Mouse (Mus musculus) kidney, postnatal 14 days (tissue): ENCODE results near the gene Atrip.
A peak's percentile ranks its signal among the peaks of the same experiment; 100 is the strongest.

Source experiments
- DNase-seq: peaks from one replicate; pipeline ENCODE4 v3.0.0; 2022; ENCODE audit warnings: mixed read lengths

Atrip gene

GRCm38 (mm10) chr9:109073661-109074573 is at the start of gene Atrip:
TSS of gene Atrip (minus strand) at chr9:109074124.
- DNase-seq: peak; percentile 94

DNA sequence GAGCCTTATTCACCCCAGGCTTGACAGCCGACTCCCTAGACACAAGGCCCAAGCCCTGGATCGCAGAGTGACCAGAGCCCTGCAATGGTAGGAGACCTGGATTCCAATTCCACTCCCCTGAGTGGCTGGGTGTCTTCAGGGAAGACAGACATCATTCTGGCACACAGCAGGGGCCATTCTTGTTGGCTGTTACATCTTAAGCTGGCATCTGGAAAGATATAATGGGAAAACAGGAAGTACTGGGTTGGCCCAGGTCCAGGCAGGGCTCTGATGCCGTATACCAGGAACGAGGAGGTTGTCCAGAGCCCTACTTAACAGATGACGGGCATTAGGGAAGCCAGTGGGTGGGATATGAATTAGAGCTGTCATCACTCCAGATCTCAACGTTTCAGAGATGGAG is 49.3 kb upstream of the Atrip start:
- peak; percentile 20 for DNase-seq

DNA sequence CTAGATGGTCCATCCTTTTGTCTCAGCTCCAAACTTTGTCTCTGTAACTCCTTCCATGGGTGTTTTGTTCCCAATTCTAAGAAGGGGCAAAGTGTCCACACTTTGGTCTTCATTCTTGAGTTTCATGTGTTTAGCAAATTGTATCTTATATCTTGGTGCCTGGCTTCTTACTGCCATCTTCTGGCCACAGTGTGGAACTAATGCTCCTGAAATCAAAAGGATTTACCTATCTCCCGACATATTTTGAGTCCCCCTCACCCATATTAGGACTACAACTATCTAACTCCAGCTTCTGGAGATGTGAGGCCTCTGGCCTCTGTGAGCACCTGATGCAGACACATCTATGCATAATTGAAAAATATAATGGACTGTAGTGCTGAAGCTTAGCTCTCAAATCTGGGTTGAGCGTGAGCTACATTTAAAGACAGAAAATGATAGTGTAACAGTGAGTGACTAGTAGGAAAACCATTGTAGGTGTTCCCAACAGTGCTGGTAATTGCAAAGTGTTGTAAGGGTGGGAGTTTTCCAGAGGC is 48.7 kb upstream of the Atrip start:
- DNase-seq: peak; percentile 45

GRCm38 (mm10) chr9:109120956-109121355 is 47.0 kb upstream of the Atrip start:
- peak; percentile 0 for DNase-seq

DNA sequence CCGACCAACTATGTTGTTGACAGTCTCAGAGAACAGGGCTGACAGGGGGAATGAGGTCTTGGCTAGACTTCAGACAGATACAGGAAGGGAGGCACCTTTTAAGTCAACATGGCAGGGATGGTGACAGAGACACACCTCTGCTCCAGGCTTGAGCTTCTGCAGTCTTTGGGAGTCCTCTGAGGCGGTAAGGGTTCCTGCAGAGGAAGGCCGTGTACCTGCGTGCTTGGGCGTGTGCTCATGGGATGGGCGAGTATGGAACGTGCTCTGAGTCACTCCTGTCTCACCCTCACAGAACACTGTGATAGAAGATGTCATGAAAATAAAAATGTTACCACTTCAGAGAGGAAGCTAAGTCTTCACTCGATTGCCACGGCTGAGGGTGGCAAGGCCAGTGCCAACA is 45.6 kb upstream of the Atrip start:
- DNase-seq: peak; percentile 0

GRCm38 (mm10) chr9:109118106-109118505 is 44.2 kb upstream of the Atrip start:
- peak; percentile 36 for DNase-seq

- no peak for DNase-seq
Observed at GRCm38 (mm10) chr9:109116205-109116604, 42.3 kb upstream of the Atrip start.

DNA sequence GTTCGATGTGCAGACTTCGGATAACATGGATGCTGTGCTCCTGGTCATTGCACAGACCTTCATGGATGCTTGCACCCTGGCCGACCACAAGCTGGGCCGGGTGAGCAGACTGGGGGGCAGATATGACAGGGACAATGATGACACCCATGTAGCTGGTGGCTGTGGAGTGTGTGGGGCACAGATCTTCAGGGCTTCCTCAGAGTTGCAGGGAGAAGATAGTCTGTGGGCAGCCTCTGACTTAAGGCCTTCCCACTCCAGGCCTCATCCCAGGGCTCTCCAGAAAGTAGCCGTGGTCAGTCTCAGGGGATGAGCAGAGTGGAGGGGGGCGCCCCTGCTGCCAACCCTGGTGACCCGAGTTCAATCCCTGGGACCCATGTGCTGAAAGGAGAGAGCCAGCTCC is 40.9 kb upstream of the Atrip start:
- no peak for DNase-seq

DNA sequence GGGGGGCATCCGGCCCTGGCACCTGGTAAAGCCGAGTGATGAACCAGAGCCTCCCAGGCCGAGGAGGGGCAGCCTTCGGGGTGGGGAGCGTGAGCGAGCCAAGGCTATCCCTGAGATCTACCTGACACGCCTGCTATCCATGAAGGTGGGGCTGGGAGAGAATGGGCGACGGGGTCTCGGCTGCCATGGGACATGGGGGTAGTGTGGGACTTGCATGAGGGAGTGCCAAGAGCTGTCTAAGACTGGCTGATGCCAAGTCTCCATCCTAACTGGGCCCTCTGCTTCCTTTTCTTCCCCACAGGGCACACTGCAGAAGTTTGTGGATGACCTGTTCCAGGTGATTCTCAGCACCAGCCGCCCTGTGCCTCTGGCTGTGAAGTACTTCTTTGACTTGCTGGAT is 40.4 kb upstream of the Atrip start:
- no peak for DNase-seq

- no peak for DNase-seq
Observed at GRCm38 (mm10) chr9:109113331-109113730, 39.4 kb upstream of the Atrip start.

- no peak for DNase-seq
Observed at GRCm38 (mm10) chr9:109111591-109111990, 37.7 kb upstream of the Atrip start.

DNA sequence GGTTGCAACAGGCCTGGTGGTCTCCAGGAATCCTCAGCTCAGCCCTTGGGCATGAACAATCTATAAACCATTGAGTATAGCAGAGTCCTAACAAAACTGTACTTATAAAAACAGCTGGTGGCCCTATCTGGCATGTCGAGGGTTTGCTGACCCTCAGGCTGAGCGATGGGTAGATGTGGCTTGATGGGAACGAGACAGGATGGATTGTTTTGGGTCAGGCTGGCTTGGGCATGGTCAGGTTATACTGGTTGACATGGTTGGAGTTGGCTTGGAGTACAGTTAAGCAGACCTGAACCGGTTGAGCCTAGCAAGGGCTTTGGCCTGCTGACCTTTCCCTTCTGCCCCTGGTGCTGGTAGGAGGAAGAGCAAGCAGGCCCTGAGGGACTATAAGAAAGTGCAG is 37.2 kb upstream of the Atrip start:
- DNase-seq: no peak

- DNase-seq: no peak
Observed at GRCm38 (mm10) chr9:109110240-109110639, 36.3 kb upstream of the Atrip start.

DNA sequence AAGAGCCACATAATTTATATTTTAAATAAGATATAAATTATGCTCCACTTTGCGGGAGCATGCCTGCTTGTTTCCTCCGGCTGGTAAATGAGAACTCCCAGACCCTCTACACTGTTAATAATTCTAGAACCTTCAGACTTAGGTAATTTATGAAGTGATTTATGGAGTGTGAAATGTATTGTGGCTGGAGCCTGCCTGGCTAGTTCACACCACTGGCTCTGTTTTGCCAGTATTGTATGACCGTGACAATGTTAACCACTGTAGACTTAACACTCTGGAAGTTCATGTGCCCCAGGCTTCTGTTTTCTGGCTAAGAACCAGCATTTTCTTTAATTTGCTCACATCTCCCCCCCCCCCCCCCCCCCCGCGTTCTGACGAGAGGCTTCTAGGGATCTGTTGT is 33.4 kb upstream of the Atrip start:
- no peak for DNase-seq

DNA sequence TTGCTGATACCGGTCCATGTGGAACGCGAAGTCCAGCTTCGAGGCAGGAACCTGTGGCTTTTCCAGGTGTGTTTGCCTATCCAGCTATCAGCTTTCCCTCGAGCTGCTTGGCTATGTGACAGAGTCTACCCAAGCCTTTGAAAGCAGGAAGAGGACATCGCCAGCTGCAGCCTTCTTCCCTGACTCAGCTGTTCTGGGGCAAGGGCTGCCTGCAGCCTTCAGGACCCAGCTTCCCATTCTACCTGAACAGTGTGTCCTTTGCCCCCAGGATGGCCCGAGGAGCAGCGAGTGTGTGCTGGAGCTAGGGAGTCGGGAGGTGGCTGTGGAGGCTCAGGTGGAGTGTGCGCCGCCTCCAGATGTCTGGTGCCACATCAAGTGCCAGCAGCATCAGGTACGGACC is 31.7 kb upstream of the Atrip start:
- no peak for DNase-seq

- DNase-seq: peak; percentile 43
Observed at GRCm38 (mm10) chr9:109105011-109105410, 31.1 kb upstream of the Atrip start.

DNA sequence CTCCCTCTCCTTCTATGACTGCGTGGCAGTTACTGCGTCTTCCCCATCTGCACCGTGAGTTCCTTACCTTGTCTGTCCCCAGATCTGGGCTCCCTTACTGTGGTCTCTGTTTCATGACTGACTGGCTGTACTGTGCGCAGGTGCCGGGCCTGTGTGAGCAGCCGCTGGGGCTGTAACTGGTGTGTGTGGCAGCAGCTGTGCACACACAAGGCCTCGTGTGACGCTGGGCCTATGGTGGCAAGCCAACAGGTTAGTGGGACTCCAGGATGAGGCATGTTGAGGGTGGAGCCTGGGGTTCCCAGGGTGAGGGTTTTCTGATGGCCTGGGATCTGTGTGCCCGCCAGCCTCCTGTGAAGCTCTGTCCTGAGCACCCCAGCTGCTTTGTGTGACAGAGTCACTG is 30.2 kb upstream of the Atrip start:
- DNase-seq: no peak

DNA sequence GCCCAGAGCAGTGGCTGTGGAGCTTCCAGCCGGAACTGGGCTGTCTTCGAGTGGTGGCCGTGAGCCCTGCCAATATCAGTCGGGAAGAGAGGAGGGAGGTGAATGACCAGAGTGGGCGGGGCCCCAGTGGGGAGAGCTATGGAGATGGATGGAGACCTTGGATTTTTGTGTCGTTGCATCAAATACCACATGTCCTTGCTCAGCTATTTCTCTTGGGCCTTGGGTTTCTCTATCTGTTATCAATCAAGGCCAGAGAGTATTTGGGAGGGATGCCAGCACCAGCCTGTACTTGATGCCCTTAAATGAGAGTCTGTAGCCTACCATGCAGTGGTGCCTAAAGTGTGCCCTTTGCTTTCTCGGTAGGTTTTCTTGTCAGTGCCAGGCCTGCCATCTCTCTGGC is 29.3 kb upstream of the Atrip start:
- DNase-seq: no peak

GRCm38 (mm10) chr9:109102541-109102940 is 28.6 kb upstream of the Atrip start:
- DNase-seq: no peak

DNA sequence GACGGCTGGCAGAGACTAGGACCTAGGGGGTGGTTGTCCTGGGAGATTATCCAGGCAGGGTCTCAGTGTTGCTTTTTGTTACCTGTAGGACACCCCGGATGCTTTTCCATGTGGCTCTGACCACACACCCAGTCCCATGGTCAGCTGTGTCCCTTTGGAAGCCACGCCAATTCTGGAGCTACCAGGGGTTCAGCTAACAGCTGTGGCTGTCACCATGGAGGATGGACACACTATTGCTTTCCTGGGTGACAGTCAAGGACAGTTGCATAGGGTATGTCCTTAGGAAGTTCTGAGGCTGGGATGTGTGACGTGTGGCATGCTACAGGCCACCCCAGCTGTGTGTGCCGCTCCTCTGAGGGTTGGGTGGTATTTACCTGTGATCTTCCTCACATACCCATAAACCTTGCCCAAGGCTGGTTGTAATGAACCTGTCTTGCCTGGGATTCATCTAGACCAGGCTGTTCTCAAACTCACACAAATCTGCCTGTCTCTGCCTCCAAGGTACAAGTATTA is 28.1 kb upstream of the Atrip start:
- no peak for DNase-seq

DNA sequence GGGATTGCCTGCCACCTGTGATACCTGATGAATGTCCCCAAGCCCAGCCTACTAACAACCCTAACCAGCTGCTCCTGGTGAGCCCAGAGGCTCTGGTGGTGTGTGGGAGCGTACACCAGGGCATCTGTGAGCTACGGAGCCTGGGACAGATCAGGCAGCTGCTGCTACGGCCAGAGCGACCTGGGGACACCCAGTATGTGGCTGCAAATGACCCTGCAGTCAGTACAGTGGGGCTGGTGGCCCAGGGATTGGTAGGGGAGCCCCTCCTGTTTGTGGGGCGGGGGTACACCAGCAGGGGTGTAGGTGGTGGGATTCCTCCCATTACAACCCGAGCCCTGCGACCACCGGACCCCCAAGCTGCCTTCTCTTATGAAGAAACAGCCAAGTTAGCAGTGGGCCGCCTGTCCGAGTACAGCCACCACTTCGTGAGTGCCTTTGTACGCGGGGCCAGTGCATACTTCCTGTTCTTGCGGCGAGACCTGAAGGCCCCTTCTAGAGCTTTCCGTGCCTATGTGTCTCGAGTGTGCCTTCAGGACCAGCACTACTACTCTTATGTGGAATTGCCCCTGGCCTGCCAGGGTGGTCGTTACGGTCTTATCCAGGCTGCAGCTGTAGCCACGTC is 26.5 kb upstream of the Atrip start:
- DNase-seq: no peak

DNA sequence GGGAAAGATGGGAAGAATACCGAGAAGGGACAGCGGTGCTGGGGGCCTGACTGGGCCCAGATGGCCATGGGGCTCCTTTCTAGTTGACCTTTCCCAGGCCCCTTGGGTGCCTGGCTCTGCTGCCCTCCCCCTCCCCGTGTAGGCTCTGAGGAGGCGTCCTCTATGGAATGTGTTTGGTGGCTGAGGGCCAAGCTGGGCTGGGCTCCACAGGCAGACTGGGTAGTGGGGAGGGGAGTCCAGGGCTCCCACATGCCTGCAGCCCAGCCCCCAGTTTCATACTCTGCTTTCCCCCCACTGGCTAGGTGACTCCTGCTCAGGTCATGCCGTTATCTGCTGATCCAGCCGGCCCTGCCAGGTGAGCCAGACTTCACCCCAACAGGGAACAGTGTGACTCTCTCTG is 25.0 kb upstream of the Atrip start:
- DNase-seq: peak; percentile 90

GRCm38 (mm10) chr9:109098366-109098765 is 24.4 kb upstream of the Atrip start:
- DNase-seq: no peak

DNA sequence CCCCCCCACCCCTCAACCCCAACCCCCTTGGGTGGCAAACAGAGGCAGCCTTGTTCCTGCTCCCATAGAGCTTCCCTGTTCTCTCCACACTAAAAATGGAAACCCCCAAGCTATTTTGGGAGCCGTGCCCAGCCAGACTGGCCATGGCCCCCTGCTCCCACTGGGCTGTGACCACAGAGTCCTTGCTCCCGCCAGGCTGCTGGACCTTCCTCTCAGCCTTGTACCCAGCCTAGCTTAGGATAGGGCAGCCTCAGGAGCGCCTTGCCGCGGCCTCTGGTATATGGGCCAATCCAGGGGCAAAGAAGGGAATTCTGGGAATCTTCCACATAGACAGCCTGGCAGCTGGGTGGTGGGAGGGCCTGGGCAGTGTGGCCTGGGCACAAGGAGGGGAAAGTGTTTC is 23.9 kb upstream of the Atrip start:
- DNase-seq: peak; percentile 61
